Mouse (Mus musculus) midbrain, embryonic 10.5 days (tissue): Measurements from ENCODE around the gene Chat. TPM values are rescaled to one million over a fixed set of nuclear protein-coding genes. Genes with fewer than 3 reads are reported as not detected.
"Not testable (repeated sequence)": the region's sequence is repeated elsewhere in the genome, so short reads cannot be mapped to it uniquely, and the experiment has no call there.

Source experiments
- DNase-seq: peaks from one replicate; pipeline ENCODE4 v3.0.0-alpha.2; 2017; ENCODE audit warnings: low spot score
- H3K27ac ChIP-seq: fragments of 300-500 bp; sonication (generic); replicated peaks from 2 replicates; pipeline ENCODE4 v1.5.1; 2016; ENCODE audit warnings: mild to moderate bottlenecking
- H3K27me3 ChIP-seq: fragments of 300-500 bp; sonication (generic); 2 replicates; pipeline ENCODE4 v1.6.1; 2016; ENCODE audit warnings: low read depth, mild to moderate bottlenecking; ENCODE audit not compliant: poor library complexity, severe bottlenecking
- H3K36me3 ChIP-seq: fragments of 300-500 bp; sonication (generic); 2 replicates; pipeline ENCODE4 v1.6.1; 2016; ENCODE audit warnings: mild to moderate bottlenecking, moderate library complexity
- H3K4me1 ChIP-seq: fragments of 300-500 bp; sonication (generic); 2 replicates; pipeline ENCODE4 v1.6.1; 2016
- H3K4me3 ChIP-seq: fragments of 300-500 bp; sonication (generic); 2 replicates; pipeline ENCODE4 v1.5.1; 2016; ENCODE audit warnings: mild to moderate bottlenecking, moderate library complexity
- H3K9me3 ChIP-seq: fragments of 300-500 bp; sonication (generic); replicated peaks from 2 replicates; pipeline ENCODE4 v1.6.1; 2016; ENCODE audit warnings: mild to moderate bottlenecking
- WGBS: fragments of 180-500 bp; shearing (Covaris S2); methylation state at CpG from one replicate; pipeline ENCODE4 v1.1.7; 2016; 5-methylcytosine and 5-hydroxymethylcytosine counted together
- polyA plus RNA-seq: library from polyadenylated mRNA; unstranded; fragments of >200 nt; fragmentation: Nextera tagmentation; extraction: Ambion mirVana; gene quantifications from 2 replicates; pipeline ENCODE4 v1.2.1, GENCODE M21; 2016

Chat gene
- polyA plus RNA-seq, 1 experiment from 2014 or later = 0.10 TPM

DNA sequence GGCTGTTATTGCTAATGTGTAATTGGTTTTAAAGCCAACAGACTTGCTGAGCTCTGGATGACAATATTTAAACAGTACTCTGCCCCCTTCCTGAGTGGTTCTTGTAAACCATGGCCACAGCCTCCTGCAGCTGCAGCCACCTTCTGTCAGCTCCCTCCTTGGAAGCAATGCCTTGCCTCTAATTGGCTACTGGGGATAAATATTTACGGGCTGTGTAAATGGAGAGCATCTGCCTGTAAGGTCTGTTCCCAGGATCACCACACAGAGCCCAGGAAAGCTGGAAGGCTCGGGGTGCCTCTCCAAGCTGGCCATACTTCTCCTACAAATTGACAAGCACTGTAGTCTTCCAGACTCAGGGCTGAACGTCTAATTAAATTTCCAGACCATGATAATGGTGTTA, 26.0 kb downstream of the Chat start:
- peak; percentile 10 for DNase-seq
- Histone ChIP-seq H3K27ac (0 out of 2 replicates have a peak overlapping the region, but pooled peaks have one; percentile 46), H3K36me3 (no peaks in the 10 kb centered on the region), H3K4me1 (peaks cover 18% of the 10 kb centered on the region), H3K4me3 (no peak overlapping the region), H3K9me3 (no peaks in the 10 kb centered on the region), H3K27me3 (peaks cover 19% of the 10 kb centered on the region)
- 53% methylated on average over 3 of the region's 3 CpGs for WGBS

DNA sequence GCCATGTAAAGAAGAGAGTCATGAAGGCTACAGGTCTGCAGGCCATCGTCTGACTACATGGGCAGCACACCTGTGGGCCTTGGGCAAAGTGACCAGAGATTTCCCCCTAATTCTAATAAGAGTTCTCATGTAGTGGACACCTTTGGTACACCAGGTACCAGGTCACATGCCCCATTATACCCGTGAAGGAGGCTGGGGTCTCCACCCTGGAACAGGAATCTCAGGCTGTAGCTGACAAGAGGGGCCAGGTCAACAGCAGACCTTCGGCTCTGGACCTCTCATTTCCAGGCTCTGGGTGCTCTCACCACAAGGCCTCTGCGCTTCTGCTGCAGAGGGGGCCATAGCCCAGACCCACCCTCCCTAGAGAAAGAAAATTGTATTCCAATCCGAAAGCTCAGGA, 26.5 kb downstream of the Chat start:
- peaks cover 15% of the 10 kb centered on the region for H3K27me3 ChIP-seq
- peaks cover 18% of the 10 kb centered on the region for H3K4me1 ChIP-seq
- H3K4me3 ChIP-seq = no peak overlapping the region
- 83% methylated on average over 5 of the region's 5 CpGs for WGBS
- peak; percentile 5 for DNase-seq
- no peaks in the 10 kb centered on the region for H3K9me3 ChIP-seq
- no peaks in the 10 kb centered on the region for H3K36me3 ChIP-seq
- H3K27ac ChIP-seq = no peak overlapping the region

DNA sequence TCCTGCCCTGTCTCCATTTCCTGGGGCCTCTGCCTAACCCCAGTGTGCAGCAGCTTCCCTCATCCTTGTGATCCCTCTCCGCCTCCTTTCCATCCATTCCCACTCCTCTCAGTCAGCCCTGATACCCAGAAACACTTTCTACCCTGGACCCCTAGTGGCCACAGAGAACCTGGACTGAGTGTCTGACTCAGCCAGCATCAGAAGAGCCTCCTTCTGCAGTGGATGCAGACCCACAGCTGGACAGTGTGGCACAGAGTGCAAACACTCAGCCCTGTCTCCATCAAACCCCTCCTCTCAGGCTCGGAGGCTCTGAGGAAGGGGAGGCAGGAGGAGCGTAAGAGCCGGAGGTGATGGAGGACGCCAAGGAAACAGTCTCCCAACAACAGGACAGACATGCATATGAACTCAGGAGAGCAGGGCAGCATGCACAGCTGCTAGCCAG, 28.4 kb downstream of the Chat start:
- Histone ChIP-seq H3K4me1 (peaks cover 12% of the 10 kb centered on the region), H3K27me3 (peaks cover 5% of the 10 kb centered on the region; the same call in 1 of the 2 replicates), H3K4me3 (no peak overlapping the region), H3K9me3 (no peaks in the 10 kb centered on the region), H3K27ac (no peak overlapping the region), H3K36me3 (no peaks in the 10 kb centered on the region)
- 34% methylated on average over 5 of the region's 5 CpGs for WGBS
- peak; percentile 40 for DNase-seq

DNA sequence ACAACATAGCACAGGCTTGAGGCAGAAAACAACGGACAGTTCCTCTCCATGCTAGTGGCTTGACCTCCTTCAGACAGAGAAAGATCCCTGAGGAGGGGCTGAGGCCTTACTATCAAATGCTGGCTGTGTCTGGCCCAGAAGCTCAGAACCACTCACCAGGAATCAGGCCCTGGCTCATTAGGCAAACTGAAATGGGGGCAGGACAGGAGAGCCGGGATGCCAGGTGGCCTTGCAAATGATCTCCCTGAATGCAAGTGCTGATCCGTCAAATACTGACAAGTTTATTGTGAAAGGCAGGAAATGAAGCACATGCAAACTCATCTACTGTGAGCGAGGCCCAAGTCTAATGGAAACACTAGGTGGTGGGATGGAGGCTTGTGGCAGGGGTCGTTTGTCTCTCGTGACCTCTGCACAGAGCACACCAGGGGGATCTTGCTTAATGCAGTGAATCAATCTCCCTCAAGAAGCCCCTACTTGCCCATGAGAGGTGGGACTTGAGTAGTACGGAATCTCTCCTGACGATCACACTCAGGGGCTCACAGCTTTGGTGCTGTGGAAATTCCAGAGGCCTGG, 36.7 kb downstream of the Chat start:
- Histone ChIP-seq H3K9me3 (no peaks in the 10 kb centered on the region), H3K4me1 (peaks cover 11% of the 10 kb centered on the region), H3K36me3 (no peaks in the 10 kb centered on the region), H3K27me3 (no peaks in the 10 kb centered on the region), H3K27ac (no peak overlapping the region), H3K4me3 (no peak overlapping the region)
- DNase-seq = peak; percentile 11
- 35% methylated on average over 8 of the region's 8 CpGs for WGBS

DNA sequence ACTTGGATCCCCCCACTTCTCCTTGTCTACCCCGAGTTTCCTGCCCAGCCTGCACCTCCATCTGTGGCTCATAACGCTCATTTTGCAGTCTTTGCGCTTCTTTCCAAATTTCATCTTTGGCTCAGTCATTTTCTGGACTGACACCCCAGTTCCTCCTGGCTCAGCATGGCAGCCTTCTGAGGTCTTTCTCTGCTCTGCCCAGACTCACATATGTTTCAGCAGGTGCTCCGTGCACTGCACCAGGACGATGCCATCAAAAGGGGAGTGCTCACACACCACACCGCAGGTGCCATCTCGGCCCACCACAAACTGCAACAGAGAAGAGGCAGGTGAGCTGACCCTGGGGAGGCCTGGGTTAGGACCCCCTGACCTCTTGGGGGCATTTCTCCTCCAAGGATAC, 41.8 kb downstream of the Chat start:
- H3K27ac ChIP-seq = no peak overlapping the region
- WGBS = 93% methylated on average over 7 of the region's 7 CpGs
- DNase-seq = peak; percentile 6

GRCm38 (mm10) chr14:32418747-32419146, 47.0 kb downstream of the Chat start:
- no peak overlapping the region for H3K27ac ChIP-seq
- WGBS = 86% methylated on average over 11 of the region's 11 CpGs
- peak; percentile 11 for DNase-seq
- H3K27me3 ChIP-seq = no peaks in the 10 kb centered on the region
- no peak overlapping the region for H3K4me3 ChIP-seq
- H3K9me3 ChIP-seq = peaks cover 12% of the 10 kb centered on the region
- H3K36me3 ChIP-seq = no peaks in the 10 kb centered on the region
- H3K4me1 ChIP-seq = no peaks in the 10 kb centered on the region

More for the DNA sequence above, 41.8 kb downstream of the Chat start:
- Histone ChIP-seq H3K9me3 (no peaks in the 10 kb centered on the region), H3K36me3 (no peaks in the 10 kb centered on the region), H3K4me1 (peaks cover 5% of the 10 kb centered on the region), H3K4me3 (no peak overlapping the region), H3K27me3 (no peaks in the 10 kb centered on the region)

- no peak overlapping the region for H3K4me3 ChIP-seq
- no peak for DNase-seq
- no peaks in the 10 kb centered on the region for H3K27me3 ChIP-seq
- 83% methylated on average over 5 of the region's 5 CpGs for WGBS
- H3K9me3 ChIP-seq = peaks cover 9% of the 10 kb centered on the region
- no peak overlapping the region for H3K27ac ChIP-seq
- H3K36me3 ChIP-seq = no peaks in the 10 kb centered on the region
- no peaks in the 10 kb centered on the region for H3K4me1 ChIP-seq
These were observed 53.7 kb downstream of the Chat start for GRCm38 (mm10) chr14:32412075-32412474.

GRCm38 (mm10) chr14:32410084-32410483, 55.7 kb downstream of the Chat start:
- Histone ChIP-seq H3K27ac (no peak overlapping the region), H3K9me3 (no peaks in the 10 kb centered on the region; the same call in 1 of the 2 replicates), H3K27me3 (no peaks in the 10 kb centered on the region), H3K4me1 (no peaks in the 10 kb centered on the region), H3K4me3 (no peak overlapping the region), H3K36me3 (no peaks in the 10 kb centered on the region)
- no peak for DNase-seq
- 93% methylated on average over 5 of the region's 5 CpGs for WGBS

DNA sequence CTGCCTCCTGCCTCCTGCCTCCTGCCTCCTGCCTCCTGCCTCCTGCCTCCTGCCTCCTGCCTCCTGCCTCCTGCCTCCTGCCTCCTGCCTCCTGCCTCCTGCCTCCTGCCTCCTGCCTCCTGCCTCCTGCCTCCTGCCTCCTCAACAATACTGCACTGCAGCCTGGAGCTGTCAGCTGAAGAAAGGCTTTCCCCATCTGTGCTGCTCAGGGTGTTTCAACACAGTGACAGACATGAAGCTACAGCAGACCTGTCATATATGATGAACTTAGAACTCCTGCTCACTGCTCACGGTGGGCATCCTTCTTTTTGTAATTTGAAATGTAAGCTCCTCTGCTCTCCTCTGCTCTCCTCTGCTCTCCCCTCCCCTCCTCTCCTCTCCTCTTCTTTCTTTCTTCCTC, 60.4 kb downstream of the Chat start:
- not testable (repeated sequence) for H3K36me3 ChIP-seq, H3K4me1 ChIP-seq, H3K4me3 ChIP-seq, H3K27me3 ChIP-seq, DNase-seq, H3K9me3 ChIP-seq, H3K27ac ChIP-seq
- 68% methylated on average over 1 of the region's 1 CpGs for WGBS

GRCm38 (mm10) chr14:32388196-32388595, 77.6 kb downstream of the Chat start, which contains the start of gene 1700024G13Rik:
Gene 1700024G13Rik, minus strand, starts transcription at chr14:32388391.
- Histone ChIP-seq H3K4me1 (peaks cover 11% of the 10 kb centered on the region), H3K27me3 (peaks cover 13% of the 10 kb centered on the region), H3K9me3 (no peaks in the 10 kb centered on the region), H3K4me3 (peak within 1 kb of the TSS; percentile 40), H3K27ac (no peak within 1 kb of the TSS), H3K36me3 (no peaks in the 10 kb centered on the region)
- under 1% methylated on average over 13 of the region's 13 CpGs for WGBS
- peak; percentile 85 for DNase-seq

DNA sequence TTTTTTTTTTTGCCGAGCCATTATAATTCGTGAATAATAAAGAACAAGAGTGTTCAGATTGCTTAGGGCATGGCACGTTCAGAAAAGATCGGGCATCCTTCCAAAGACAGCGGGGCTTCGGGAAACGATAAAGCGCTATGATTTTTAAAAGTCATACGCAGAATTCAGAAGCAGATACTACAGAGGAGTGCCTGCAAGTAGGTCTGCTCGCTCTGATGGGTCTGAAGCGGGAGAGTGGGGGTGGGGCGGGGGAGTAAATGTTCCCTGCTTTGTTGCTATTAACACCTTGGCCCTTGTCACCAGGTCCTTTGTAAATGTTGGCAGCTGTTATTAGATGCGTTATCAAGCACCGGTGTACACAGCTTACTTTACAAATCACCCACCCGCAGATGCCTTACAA, 84.2 kb downstream of the Chat start:
- H3K4me1 ChIP-seq = peaks cover 26% of the 10 kb centered on the region
- no peak overlapping the region for H3K4me3 ChIP-seq
- H3K27me3 ChIP-seq = peaks cover 28% of the 10 kb centered on the region
- WGBS = 66% methylated on average over 15 of the region's 15 CpGs
- H3K36me3 ChIP-seq = no peaks in the 10 kb centered on the region
- no peaks in the 10 kb centered on the region for H3K9me3 ChIP-seq
- no peak for DNase-seq
- no peak overlapping the region for H3K27ac ChIP-seq

GRCm38 (mm10) chr14:32381066-32381465, 84.7 kb downstream of the Chat start:
- no peak for DNase-seq
- Histone ChIP-seq H3K36me3 (no peaks in the 10 kb centered on the region), H3K27me3 (peaks cover 28% of the 10 kb centered on the region), H3K4me3 (no peak overlapping the region), H3K27ac (no peak overlapping the region), H3K4me1 (peaks cover 26% of the 10 kb centered on the region), H3K9me3 (no peaks in the 10 kb centered on the region)
- 48% methylated on average over 7 of the region's 7 CpGs for WGBS

DNA sequence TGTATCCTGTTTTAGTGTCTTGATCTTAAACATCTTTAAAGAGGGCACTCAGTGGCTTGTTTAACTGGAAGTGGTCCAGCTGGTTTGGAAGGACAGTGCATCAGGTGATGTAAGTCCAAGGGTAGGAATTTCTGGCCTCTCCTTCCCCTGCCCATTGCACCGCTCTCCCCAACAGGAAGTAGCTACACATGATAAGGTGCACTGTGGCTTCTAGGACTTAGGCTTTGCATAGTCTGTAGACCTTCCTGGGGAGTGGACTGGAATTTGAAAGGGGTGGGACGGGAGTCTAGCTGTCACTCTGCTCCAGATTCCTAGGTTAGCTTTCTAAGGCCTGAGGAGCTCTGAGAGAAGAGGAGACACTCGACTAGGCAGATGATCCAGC, 85.7 kb downstream of the Chat start:
- Histone ChIP-seq H3K9me3 (no peaks in the 10 kb centered on the region), H3K27me3 (peaks cover 28% of the 10 kb centered on the region), H3K4me1 (peaks cover 26% of the 10 kb centered on the region), H3K27ac (no peak overlapping the region), H3K36me3 (no peaks in the 10 kb centered on the region), H3K4me3 (no peak overlapping the region)
- 48% methylated on average over 3 of the region's 3 CpGs for WGBS
- no peak for DNase-seq
